Mouse (Mus musculus): ENCODE data around the gene Slc39a8.
A peak's percentile ranks its signal among the peaks of the same experiment; 100 is the strongest.

The Slc39a8 gene

DNA sequence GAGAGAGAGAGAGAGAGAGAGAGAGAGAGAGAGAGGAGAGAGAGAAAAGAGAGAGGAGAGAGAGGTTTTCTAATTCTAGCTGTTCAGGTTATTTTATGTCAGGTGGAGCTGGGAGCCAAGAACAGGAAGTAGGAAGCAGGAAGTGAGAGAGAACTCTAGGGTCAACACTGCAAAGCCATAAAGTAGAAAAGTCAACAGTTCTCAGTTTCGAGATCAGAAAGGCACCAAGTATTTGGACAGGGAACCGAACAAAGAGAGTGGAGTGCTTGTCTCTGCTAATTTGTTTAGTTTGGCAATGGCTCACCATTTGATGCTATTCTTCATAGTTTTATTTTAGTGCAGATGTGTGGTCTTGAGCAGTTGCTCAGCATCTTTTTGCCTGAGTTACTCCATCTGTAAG, 26.5 kb downstream of the Slc39a8 start:
- DNase-seq: no peak

DNA sequence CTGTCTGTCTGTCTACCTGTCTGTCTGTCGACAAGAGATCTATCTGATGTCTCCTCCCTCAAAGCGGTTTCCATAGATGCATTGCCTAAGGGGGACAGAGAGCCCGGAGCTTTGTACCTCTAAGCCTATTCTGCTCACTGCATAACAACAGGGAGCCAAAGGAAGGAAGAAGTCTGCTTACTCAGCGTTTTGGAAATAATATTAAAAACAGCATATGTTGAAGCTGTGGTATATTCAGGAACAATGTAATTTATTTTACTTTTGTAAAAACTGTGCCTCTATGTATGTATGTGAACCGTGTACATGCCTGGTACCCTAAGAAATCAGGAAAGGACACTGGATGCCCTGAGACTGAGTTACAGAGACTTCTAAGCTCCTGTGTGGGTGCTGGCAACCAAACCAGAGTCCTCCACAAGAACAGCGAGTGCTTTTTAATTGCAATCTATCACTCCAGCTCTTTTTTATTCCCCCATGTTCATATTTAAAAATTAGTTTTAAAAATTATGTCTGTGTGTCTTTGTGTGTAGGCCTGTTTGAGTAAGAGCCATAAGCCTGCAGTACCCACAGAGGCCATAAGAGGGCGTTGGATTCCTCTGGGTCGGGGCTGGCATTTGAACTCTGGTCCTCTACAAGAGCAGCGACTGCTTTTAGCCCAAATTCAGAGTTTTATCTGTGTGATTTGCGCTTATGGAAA, 28.7 kb downstream of the Slc39a8 start:
- DNase-seq: peak; percentile 22

DNA sequence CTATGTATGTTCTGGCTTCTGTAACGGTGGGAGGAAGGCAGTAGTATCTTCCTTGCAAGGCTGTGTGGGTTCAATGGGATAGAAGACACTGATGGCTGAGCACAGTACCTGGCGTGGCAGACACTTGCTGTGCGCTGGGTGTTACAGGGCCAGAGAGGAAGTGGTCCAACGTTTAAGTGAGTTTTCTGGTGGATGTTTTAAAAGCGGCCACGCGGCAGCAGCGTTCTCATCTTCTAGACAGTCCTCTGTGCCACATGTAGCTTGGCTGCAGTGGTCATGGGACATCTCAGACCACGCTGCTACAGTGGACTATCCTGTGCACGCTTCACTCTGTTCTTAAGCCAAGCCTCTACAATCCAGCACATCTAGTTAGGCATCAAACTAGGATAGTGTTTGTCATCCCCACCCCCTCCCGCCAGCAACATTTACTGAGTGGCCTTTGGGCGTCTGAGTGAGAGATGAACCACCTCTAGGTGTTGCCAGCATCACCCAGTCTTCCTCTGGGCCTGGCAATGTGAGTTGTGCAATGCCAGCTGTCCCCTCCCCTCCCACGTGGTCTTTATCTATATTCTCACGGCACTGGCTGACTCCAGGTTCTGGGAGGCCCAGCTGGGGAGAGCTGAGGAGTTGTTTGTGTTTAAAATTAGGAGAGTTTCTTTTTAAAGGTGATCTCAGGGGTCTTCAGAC, 29.4 kb downstream of the Slc39a8 start:
- peak; percentile 71 for DNase-seq

DNA sequence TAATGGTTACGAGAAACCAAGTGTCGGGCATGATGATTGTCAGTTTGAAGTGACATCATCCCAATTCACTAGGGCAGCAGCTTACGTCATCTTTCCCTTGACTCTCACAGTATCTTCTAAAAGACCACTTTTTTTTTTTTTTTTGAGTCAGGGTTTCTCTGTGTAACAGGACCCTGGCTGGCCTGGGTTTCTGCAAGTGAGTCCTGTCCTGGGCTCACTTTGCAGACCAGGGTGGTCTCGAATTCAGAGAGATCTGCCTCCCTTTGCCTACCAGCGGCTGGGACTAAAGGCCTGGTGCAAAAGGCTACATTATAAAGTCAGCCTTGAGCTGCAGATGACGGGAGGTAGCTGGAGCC, 29.9 kb downstream of the Slc39a8 start:
- no peak for DNase-seq

DNA sequence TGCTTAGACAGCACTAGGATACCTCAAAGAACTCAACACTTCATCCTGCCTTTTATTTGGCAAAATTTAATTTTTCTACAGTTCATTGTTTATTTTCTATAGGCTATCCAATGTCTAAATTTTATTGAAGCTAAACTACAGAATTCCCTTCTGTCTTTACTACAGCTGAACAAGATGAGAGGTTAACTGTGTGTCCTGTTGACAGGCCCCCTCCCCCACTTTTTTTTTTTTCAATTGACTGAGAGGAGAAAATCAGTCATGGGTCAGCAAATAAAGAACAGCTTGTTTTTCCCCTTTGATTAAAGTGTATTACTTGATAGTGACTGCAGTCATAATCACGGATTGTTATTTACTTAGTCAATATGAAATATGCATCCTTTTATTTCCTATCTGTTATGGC, 31.2 kb downstream of the Slc39a8 start:
- DNase-seq: no peak

DNA sequence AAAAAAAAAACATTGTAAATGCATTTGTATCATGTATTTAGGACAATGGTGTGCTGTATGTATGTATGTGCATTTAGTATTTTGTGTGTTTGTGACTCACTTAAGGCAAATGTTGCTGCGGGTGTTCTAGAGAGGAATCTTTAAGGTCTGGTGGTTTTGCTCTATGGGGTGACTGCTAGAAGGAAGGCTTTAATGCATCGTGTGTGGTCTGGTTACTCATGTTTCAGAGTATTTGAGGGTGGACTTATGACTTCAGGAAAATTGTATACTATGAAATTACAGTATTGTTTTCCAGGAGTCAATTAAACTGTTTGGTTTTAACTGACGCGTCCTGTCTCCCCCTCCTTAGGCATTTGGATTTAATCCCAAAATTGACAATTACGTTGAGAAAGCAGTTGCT, 32.1 kb downstream of the Slc39a8 start:
- no peak for DNase-seq

DNA sequence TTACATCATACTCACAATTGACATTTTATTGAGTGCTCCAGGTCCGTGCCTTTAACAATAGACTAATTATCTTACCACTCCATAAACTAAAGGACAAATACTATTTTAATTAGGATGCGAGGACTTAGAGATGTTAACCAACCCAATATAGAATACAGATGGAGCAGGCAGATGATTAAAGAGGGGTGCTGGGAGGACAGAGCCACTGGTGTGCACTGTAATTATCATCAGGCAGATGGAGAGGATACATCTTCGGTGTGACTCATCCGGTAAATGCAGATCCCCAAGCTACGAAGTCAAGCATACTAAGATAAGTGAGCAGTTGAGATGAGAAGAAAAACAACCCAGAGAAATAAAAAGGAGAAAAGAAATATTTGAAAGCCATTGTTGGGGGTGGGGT, 34.4 kb downstream of the Slc39a8 start:
- no peak for DNase-seq

DNA sequence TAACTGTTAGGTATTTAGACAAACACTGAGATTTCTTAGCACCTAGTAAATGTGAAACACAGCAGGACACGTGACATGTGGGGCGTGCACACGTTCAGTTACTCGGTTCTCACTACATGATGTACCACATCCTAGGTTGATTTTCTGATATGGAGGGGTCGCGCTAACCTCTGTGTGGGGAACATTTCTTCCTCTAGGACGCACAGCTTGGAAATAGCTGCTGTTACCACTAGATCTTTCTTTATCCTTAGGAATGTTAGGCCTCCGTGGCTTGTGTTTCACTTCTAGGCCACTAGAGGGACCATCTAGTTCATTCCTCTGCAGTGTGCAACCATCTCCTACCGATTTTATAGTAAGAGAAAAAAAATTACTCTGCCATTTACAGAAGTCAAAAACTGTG, 37.7 kb downstream of the Slc39a8 start:
- no peak for DNase-seq

DNA sequence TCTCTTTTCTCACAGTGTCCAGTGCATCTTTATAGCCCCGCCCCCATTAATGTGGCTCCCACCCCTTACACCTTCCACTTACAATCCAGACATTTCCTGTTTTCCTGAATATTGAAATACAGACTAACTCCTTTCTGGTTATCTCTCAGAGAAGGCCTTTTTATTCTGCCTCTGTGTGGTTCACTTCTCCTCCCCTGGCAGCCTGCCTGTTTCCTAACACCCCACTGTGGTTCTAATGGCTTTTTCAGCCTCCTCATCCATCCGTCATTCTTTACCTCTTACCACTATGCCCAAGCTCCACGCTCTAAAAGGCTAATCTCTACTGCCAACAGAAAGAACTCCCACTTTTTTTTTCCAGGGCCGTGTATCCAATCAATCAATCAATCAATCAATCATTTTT, 44.0 kb downstream of the Slc39a8 start:
- no peak for DNase-seq

DNA sequence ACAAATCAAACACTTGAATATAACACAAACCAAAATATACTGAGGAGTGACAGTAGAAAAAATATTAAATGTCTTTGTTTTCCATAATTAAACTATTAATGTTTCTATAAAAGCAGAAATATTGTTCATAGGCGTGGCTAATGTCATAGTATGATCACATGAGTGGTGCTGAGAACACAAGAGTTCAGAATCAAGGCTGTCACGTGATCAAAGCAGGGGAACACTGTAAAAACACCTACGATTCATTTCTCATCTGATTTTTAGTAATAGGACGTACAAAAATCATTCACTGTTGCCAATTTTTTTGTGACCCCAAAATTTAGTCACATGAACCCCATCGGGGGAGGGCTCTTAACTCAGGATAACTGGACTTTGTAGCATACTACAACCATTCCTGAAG, 47.2 kb downstream of the Slc39a8 start:
- DNase-seq: no peak

DNA sequence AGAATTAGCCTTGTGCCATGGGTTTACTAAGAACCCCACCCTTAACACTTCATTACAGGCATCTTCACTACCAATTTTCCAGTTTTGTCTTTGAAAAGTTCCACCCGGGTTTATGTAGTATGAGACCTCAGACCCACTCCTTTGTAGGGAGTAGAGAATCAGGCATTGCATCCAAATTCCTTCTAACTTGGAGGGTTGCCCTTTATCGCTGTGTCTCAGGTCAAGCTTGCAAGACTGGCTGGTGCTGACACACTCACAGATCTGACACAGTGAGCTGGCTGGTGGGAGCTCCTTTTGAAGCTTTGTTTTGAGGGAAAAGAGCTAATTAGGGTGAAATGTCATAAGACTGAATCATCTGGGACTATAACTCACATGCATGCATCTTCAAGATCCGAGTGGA, 48.5 kb downstream of the Slc39a8 start:
- no peak for DNase-seq

DNA sequence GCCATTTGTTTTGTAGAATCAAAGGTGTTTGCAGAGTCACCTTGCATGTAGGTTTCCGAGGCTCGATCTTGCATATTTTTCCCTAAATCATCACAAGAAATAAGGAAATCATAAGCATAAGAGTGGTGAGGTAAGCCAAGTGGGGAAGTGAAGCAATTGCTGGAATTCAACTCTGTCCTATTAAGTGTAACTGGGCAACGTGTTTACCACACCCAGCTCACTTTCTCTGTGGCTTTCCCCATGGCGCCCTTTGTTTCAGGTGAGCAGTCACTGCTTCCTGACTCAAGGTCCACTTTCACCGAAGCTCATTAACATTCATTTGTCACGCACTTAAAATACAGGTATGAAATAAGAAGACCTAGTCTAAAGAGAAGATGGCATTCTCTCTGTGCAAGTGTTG, 53.0 kb downstream of the Slc39a8 start:
- DNase-seq: no peak

DNA sequence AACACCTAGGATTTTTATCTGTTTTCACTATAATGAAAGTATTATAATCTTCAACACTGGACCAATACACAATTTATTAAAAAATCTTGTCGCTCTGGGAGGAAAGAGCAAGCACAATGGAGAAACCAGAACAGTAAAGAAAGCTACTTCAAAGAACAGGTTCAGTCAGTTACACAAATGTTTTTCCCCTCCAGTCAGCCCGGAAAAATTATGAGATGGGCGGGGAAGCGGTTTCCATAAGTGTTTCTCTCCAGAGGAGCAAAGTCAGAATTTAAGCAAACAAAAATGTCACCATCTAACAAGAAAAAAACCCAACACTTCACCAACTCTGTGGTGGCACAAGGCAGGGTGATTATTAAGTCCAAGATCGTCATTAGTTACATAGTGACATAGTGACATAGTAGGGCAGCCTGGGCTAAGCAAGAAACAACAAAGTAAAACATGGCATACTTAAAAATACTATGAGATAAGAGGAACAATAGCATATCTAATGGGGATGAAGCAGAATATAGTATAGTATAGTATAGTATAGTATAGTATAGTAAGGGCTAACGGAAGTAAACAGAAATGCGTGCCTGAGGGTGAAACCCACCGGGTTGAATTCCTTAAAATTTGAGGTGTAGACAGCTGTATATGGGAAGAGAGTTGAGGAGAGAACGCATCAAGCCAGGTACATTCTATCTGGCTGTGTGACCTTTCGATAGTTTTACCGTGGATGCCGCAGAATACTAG, 61.0 kb downstream of the Slc39a8 start:
- DNase-seq: no peak

DNA sequence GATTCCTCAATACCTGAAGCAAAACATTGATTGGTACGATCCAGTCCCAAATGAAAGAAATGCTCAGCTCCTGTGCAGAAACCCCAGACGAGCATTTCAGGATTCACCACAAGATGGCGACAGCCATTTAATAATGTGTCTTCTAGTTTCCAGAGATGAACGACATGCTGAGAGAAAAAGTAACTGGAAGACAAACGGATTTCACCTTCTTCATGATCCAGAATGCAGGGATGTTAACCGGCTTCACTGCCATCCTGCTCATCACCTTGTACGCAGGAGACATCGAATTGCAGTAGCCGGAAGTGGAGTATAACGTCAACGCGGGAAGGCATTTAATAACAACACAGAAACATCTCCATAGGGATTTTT, 61.6 kb downstream of the Slc39a8 start:
- peak; percentile 39 for DNase-seq

DNA sequence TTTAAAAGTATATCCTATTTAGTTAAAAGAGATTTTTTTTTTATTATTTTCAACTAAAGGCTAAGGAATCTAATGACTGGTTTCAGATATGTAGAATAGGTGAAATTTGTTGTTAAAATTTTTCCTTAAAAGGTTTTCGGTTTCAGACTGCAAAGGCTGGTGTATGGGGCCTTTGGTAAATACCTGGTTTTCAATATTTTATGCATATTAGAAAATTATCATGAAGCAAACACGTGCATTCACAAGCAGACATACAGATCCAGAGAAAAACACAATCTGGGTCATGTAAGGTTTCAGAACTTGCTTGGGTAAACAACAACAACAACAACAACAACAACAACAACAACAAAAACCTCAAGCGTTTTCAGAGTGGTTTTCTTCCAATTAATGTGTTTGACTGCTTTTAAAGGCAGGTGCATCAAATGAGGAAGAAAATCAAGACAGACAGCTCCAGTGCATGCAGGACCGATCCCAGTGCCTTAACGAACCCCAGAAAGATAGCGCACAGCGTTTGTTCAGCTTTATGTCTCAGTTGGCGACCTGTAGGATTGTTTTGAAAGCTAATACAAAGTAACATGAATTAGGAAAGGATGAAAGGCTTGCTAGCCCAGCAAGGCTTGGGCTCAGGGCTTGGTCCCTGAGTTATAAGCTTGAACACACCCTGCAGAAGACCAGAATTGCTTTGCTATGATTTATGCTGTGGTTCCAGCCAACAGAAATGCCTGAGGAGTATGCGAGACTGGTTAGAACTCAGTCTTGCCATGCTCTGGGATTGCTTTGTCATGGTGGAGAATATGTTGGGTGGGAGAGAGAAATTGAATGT, 62.2 kb downstream of the Slc39a8 start:
- DNase-seq: no peak

DNA sequence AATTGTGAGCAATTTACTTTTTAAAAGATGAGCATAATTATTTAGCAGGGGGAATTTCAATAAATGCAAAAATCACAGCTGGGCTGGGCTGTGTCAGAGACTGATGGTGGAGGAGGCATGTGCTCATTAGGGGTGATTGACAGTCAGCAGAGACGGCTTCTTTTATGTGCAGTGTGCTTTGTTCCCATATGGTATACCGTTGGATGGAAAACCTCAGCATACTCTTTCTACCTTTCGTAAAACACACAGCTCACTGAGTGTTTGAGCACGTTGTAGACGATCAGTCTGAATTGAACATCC, 62.7 kb downstream of the Slc39a8 start:
- DNase-seq: no peak

DNA sequence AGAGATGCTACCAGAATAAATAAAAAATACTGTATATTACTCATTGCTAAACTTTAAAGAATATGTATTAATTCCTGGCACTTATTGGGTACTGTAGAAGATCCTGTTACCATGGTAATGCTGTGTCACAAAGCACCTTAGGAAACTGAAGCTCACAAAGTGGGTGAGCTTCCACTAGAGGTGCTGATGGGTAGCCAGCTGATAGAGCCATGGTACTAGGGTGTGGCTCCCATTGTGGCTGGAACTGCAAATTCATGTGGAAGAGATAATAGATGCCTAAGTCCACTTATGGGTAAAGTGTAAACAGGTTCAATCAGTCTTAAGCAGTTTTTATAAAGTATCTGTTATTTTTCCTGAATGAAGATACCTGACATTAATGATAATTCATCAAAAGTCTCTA, 64.3 kb downstream of the Slc39a8 start:
- no peak for DNase-seq

DNA sequence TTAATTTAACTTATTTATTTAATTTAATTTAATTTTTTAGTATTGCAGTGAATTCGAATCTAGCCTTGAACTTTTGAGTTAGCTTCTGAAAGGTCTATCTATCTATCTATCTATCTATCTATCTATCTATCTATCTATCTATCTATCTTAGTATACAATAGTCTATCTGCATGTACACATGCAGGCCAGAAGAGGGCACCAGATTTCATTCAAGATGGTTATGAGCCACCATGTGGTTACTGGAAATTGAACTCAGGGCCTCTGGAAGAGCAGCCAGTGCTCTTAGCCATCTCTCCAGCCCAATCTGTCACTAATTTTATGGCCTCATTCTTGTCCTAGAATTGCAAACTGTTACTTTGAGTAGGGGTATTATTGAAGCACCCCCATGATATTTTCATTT, 78.3 kb downstream of the Slc39a8 start:
- DNase-seq: no peak

DNA sequence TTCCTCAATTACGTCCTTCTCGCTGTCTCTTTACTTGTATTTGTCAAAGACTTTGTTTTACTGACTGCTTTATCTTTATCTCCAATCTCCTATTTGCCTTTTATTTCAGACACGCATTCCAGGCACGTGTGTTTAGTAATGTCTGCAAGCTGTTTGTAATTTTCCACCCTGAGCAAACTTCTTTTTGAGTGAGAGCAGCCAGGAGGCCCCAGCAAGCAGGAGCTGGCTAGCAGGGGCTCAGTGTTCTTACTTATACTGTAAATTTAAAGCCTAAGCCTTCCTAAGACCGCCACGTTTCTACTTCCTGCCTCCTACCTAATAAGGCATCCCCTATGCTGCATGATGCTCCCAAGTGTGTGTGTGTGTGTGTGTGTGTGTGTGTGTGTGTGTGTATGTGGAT, 79.8 kb downstream of the Slc39a8 start:
- no peak for DNase-seq

DNA sequence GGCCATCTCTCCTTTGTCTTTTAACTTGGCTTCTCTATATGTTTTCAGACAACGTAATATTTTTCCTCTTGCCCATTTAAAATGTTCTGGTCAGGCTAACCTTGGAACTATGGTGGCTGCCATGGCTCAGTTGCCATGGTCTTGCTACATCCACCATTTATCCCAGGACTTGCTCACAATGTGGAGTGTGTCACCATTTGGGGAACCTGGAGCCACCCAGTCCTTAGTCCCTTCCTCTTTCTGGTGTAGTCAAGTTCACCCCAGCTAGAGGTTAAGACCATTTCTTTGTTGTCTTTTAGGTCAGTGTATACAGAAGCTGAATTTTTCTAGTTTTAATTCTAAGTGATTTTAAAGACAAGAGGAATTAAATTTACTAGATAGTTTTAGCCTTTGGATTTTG, 80.7 kb downstream of the Slc39a8 start:
- no peak for DNase-seq

DNA sequence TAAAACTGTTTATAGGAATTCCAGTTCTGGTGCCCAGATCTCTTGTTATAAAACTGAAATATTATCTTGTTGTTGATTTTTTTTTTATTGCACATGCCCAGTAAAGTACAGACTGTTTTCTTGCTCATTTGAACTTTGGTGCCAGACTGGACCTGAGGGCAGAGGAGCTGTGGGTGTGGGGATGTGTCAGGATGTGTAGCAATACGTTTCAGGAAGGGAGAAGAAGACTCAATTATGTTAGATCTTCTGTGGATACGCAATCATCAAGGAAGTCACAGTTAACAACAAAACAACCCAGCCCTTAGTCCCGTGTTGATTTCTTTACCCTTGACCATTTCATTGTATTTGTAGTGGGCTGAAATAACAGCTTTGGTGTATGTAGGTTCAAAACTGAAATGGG, 81.9 kb downstream of the Slc39a8 start:
- DNase-seq: no peak

DNA sequence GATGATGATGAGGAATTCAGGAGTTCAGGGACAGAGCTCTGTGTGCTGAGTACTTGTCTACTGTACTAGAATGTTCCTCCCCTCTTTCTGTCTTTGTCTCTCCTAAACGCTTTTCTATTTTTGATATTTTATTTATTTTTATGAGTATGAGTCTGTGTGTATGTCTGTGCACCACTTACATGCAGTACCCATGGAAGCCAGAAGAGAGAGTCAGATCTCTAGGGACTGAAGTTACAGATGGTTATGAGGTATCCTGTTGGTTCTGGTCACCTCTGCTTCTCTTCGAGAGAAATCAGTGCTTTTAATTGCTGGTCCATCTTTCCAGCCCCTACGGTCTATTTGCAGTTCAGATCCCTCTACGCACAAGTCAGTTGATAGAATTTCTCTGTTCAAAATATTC, 90.9 kb downstream of the Slc39a8 start:
- no peak for DNase-seq

DNA sequence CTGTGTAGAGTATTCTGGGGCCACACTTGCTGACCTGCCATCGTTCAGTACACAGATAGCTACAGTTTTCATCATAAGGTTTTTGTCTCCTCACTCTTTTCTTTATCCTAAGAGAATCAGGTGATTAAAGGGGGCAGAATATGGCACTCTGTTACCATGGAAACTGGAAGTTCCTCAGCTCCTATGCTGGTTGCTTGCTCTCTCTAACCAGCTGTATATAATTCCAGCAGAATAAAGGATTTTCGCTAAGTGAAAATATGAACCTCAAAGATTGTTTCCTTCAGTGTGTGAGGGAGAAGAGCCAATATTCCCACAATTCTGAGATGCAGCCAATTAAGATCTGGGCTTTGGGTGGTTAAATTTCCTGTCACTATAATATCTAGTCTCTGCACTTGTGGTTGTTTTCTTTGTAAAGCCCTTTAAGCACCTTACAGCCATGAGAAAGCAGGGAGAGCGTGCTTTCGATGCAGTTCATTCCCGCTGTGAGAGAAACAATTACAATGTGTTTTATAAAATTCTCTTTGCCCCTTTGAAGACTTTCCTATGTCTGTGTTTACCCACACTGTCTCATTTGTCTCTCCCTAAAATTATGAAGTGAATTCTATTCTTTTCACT, 93.6 kb downstream of the Slc39a8 start:
- no peak for DNase-seq

Measured in liver (tissue).